Mouse (Mus musculus): Measurements from ENCODE around the gene Abcb1a. TPM values are rescaled to one million over a fixed set of nuclear protein-coding genes. Genes with fewer than 3 reads are reported as not detected.

Gene Abcb1a
- polyA plus RNA-seq (2017; shearing (Covaris generic)): 85.5 TPM

GRCm38 (mm10) chr5:8659911-8660737 lies at the start of gene Abcb1a:
Gene Abcb1a, plus strand, starts transcription at chr5:8660077.

GRCm38 (mm10) chr5:8622596-8623231 lies 37.2 kb upstream of the Abcb1a start, which contains the start of gene Rundc3b:
Gene Rundc3b, minus strand, starts transcription at chr5:8622952.

Other genes starting within 250 kb of the Abcb1a start
- gene Dbf4, start 237.4 kb upstream of the Abcb1a start, polyA plus RNA-seq (2017; shearing (Covaris generic)): 66.1 TPM
- gene Slc25a40, start 237.2 kb upstream of the Abcb1a start, polyA plus RNA-seq (2017; shearing (Covaris generic)): 17.4 TPM
- 26.6 TPM for gene Rundc3b, start 37.1 kb upstream of the Abcb1a start, polyA plus RNA-seq (2017; shearing (Covaris generic))
- gene Abcb1b, start 138.1 kb downstream of the Abcb1a start, polyA plus RNA-seq (2017; shearing (Covaris generic)): 75.0 TPM
- gene Abcb4, start 233.6 kb downstream of the Abcb1a start, polyA plus RNA-seq (2017; shearing (Covaris generic)): not detected

Measured in effector memory CD4-positive, alpha-beta T cell, adult 7 months (primary cell).